Comparison of ENCODE assay signal across 8 mouse cellular contexts in genomic region chr5:135544865-135545797, GRCm38 (mm10). TPM values are rescaled to one million over a fixed set of nuclear protein-coding genes. Genes with fewer than 3 reads are reported as not detected.
DNase-seq lines count a peak whose midpoint lies in the region; ATAC-seq lines count a peak whose summit lies in the region.

Gene Hip1 (minus strand): TSS chr5:135545120.

- ATAC-seq in megakaryocyte progenitor cell, adult 5-6 weeks (replicated peaks; ENCODE audit: poor library complexity), result peak; percentile 97

- peak; percentile 100 for DNase-seq in adipocyte (ENCODE audit: low spot score)
- peak; percentile 98 for DNase-seq in embryo, embryonic 10 days (ENCODE audit: low spot score)
- peak; percentile 95 for DNase-seq in gastrocnemius, postnatal 10 days
- DNase-seq in induced T-regulatory cell, adult 2 months (ENCODE audit: low read depth), result peak; percentile 99
- peak; percentile 100 for DNase-seq in left cerebral cortex, adult 9 months (ENCODE audit: low spot score in 2 of 2)
- peak; percentile 96 for DNase-seq in right cerebral cortex, postnatal 14 days
- DNase-seq in urinary bladder, postnatal 36 days (ENCODE audit: low spot score in 2 of 2), result peak; percentile 98 to 100

RNA-seq across cellular contexts. Expression of gene Hip1, which starts in this region (rescaled TPM):
- 10 to 100 TPM; 82.8 to 92.7 TPM for total RNA-seq in gastrocnemius, postnatal 10 days (2021)
- total RNA-seq in megakaryocyte progenitor cell, adult 5-6 weeks (2015), result 6.9 and 8.6 TPM in 2 replicates
- total RNA-seq in megakaryocyte progenitor cell, adult 5-6 weeks (2017), result 9.4 and 10.6 TPM in 2 replicates

Comparison
In these comparisons a context has a peak if more than half of its experiments do, and no peak if none do; other contexts are left out.
1. Peak in every context shown above with its lines: DNase-seq and ATAC-seq.
2. RNA of gene Hip1 (total RNA-seq): 82.8 to 92.7 TPM in gastrocnemius, postnatal 10 days; 6.9 to 10.6 TPM in megakaryocyte progenitor cell, adult 5-6 weeks; every median in the first group is over 4 times any median in the second.